In genomic region chr14:60694215-60694997, GRCm38 (mm10) we compare ENCODE assay signal across 8 mouse cellular contexts.
DNase-seq lines count a peak whose midpoint lies in the region; ATAC-seq and TF ChIP-seq lines count a peak whose summit lies in the region.

No protein-coding gene starts in this region.

- H3K9ac ChIP-seq in liver, embryonic 11.5 days (ENCODE audit: low read depth, low read length) = no peak overlapping the region

- WGBS in liver, embryonic 11.5 days = 71% methylated on average over 14 of the region's 14 CpGs
- 62% methylated on average over 14 of the region's 14 CpGs for WGBS in olfactory bulb, adult 2 months

- intact Hi-C loops in left cerebral cortex, postnatal 4 days (cut with DNase I) = loop anchor here (5.0 kb wide), 1 partner anchor 182 kb away; no protein-coding TSS in a partner anchor

- no peak overlapping the region for H3K27ac ChIP-seq in liver, embryonic 11.5 days (ENCODE audit: low read depth, low read length)
- peak overlapping the region; percentile 35; the same call in 1 of the 2 replicates for H3K27ac ChIP-seq in olfactory bulb, adult 2 months (ENCODE audit: insufficient read depth, low read depth, low read length)

- H3K27me3 ChIP-seq in liver, embryonic 11.5 days (replicated peaks; ENCODE audit: control insufficient read depth, insufficient read depth, low read length) = no peaks in the 10 kb centered on the region

- H3K4me1 ChIP-seq in liver, embryonic 11.5 days (replicated peaks; ENCODE audit: control insufficient read depth, insufficient read depth, low read length) = no peaks in the 10 kb centered on the region
- H3K4me1 ChIP-seq in olfactory bulb, adult 2 months (ENCODE audit: control insufficient read depth, insufficient read depth, low read length) = peaks cover 28% of the 10 kb centered on the region

- no peak for TF ChIP-seq POLR2A in olfactory bulb, adult 2 months (IDR thresholded peaks at IDR 0.05; ENCODE audit: insufficient read depth, low read depth, low read length)

- H3K36me3 ChIP-seq in liver, embryonic 11.5 days (ENCODE audit: control insufficient read depth, insufficient read depth, low read length) = no peaks in the 10 kb centered on the region

- no peak for ATAC-seq in liver, embryonic 11.5 days (replicated peaks; ENCODE audit: low FRiP score)

- H3K9me3 ChIP-seq in liver, embryonic 11.5 days (ENCODE audit: control insufficient read depth, low read length) = no peaks in the 10 kb centered on the region

- TF ChIP-seq CTCF in olfactory bulb, adult 2 months (IDR thresholded peaks at IDR 0.05; ENCODE audit: insufficient read depth, low read depth, low read length) = no peak

- DNase-seq in liver = peak; percentile 51
- DNase-seq in liver, embryonic 11.5 days (ENCODE audit: low spot score) = no peak
- DNase-seq in T-cell, adult 2 months (ENCODE audit: low spot score) = peak; percentile 33
- DNase-seq in cerebellum, postnatal 36 days = peak; percentile 70 to 82
- DNase-seq in heart, postnatal 4 days = peak; percentile 82
- DNase-seq in left cerebral cortex, postnatal 4 days = peak; percentile 63
- peak; percentile 32 for DNase-seq in yolk sac, embryonic 10.5 days (ENCODE audit: low spot score)

- no peak overlapping the region for H3K4me3 ChIP-seq in liver, embryonic 11.5 days (ENCODE audit: low read depth, low read length)
- no peak overlapping the region for H3K4me3 ChIP-seq in olfactory bulb, adult 2 months (ENCODE audit: insufficient read depth, low read depth, low read length)

- H3K4me2 ChIP-seq in liver, embryonic 11.5 days = no peak overlapping the region
